Mouse (Mus musculus) myocyte (in vitro differentiated cells): ENCODE data around the gene Ftl1-ps1. TPM values are rescaled to one million over a fixed set of nuclear protein-coding genes. Genes with fewer than 3 reads are reported as not detected.

Source experiments
- H3K27me3 ChIP-seq: one replicate; pipeline ENCODE4 v1.6.1; 2011; ENCODE audit not compliant: control insufficient read depth, insufficient read depth, insufficient read length
- H3K36me3 ChIP-seq: one replicate; pipeline ENCODE4 v1.6.1; 2011; ENCODE audit not compliant: control insufficient read depth, insufficient read depth
- H3K4me2 ChIP-seq: one replicate; pipeline ENCODE4 v1.6.1; 2011; ENCODE audit warnings: low read depth, control low read depth
- H3K4me3 ChIP-seq: one replicate; pipeline ENCODE4 v1.5.1; 2011; ENCODE audit warnings: mild to moderate bottlenecking, control low read depth, moderate library complexity
- H3K79me2 ChIP-seq: one replicate; pipeline ENCODE4 v1.6.1; 2011; ENCODE audit not compliant: control insufficient read depth, insufficient read depth
- H3ac ChIP-seq: one replicate; pipeline ENCODE4 v1.6.1; 2011; ENCODE audit not compliant: control insufficient read depth, insufficient read length
- CEBPB ChIP-seq: IDR thresholded peaks from 2 replicates; pipeline ENCODE4 v1.6.1; 2011; ENCODE audit warnings: mild to moderate bottlenecking, moderate library complexity; ENCODE audit not compliant: poor library complexity, insufficient read depth, severe bottlenecking
- E2F4 ChIP-seq: IDR thresholded peaks from one replicate; pipeline ENCODE4 v1.6.1; 2011; ENCODE audit warnings: mild to moderate bottlenecking, control low read depth, moderate library complexity; ENCODE audit not compliant: insufficient read depth
- MAX ChIP-seq: IDR thresholded peaks from one replicate; pipeline ENCODE4 v1.6.1; 2011; ENCODE audit warnings: low read depth, mild to moderate bottlenecking, control low read depth
- MYOD1 ChIP-seq, 3 experiments: IDR thresholded peaks; one replicate each; pipeline ENCODE4 v1.6.1; 2011; ENCODE audit warnings: control low read depth in 2 of 3, low read depth in 2 of 3, mild to moderate bottlenecking in 2 of 3, moderate library complexity in 1 of 3; ENCODE audit not compliant: insufficient read length in 2 of 3, control insufficient read depth in 1 of 3
- POLR2A ChIP-seq: IDR thresholded peaks from one replicate; pipeline ENCODE4 v1.6.1; 2011; ENCODE audit warnings: low read depth, mild to moderate bottlenecking, control low read depth, moderate library complexity; ENCODE audit not compliant: insufficient read length
- POLR2AphosphoS2 ChIP-seq: IDR thresholded peaks from one replicate; pipeline ENCODE4 v1.6.1; 2011; ENCODE audit warnings: low read depth, control low read depth; ENCODE audit not compliant: insufficient read length
- REST ChIP-seq: IDR thresholded peaks from one replicate; pipeline ENCODE4 v1.6.1; 2011; ENCODE audit warnings: mild to moderate bottlenecking, control low read depth, moderate library complexity; ENCODE audit not compliant: insufficient read depth, insufficient read length
- SRF ChIP-seq: IDR thresholded peaks from one replicate; pipeline ENCODE4 v1.6.1; 2011; ENCODE audit warnings: low read depth; ENCODE audit not compliant: control insufficient read depth, insufficient read length
- TCF12 ChIP-seq: IDR thresholded peaks from one replicate; pipeline ENCODE4 v1.6.1; 2011; ENCODE audit warnings: mild to moderate bottlenecking, control low read depth; ENCODE audit not compliant: poor library complexity, insufficient read depth, severe bottlenecking
- TCF3 ChIP-seq: IDR thresholded peaks from one replicate; pipeline ENCODE4 v1.6.1; 2011; ENCODE audit warnings: low read depth, control low read depth; ENCODE audit not compliant: insufficient read length
- USF1 ChIP-seq: IDR thresholded peaks from one replicate; pipeline ENCODE4 v1.6.1; 2011; ENCODE audit warnings: low read depth, mild to moderate bottlenecking, control low read depth, moderate library complexity
- polyA plus RNA-seq: library from polyadenylated mRNA; unstranded; fragments of >200 nt; fragmentation: generic; extraction: Trizol; gene quantifications from one replicate; pipeline ENCODE4 v1.2.1, GENCODE M21; 2012; ENCODE audit warnings: missing spikeins

Gene Ftl1-ps1
- polyA plus RNA-seq, 1 experiment = 99.2 TPM

DNA sequence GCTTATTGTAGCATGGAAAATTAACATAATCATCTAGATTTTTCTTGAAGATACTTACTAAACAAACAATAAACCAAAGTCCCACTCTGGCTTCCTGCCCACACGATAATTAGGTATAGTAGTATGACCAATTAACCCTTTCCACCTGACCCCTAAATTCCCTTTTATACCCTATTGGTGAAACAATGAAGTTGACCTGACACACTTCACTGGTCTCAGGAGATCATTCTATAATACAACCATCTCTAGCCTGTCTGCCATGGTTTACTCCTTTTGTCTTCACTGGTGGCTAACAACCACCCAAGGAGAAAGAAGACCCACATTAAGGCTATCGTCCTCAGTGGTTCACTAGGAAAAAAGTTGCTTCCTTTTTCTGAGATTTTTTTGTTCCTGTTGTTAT lies 8.3 kb upstream of the Ftl1-ps1 start:
- no peaks in the 10 kb centered on the region for H3K36me3 ChIP-seq
- H3K79me2 ChIP-seq = peaks cover 8% of the 10 kb centered on the region
- no peak for TF ChIP-seq USF1
- TF ChIP-seq POLR2A = no peak
- no peak for TF ChIP-seq MAX
- no peak for TF ChIP-seq POLR2AphosphoS2
- no peak for TF ChIP-seq REST
- TF ChIP-seq SRF = no peak
- TF ChIP-seq TCF12 = no peak
- no peak for TF ChIP-seq TCF3
- TF ChIP-seq E2F4 = no peak
- TF ChIP-seq MYOD1 (IDR thresholded peaks at IDR 0.05; ENCODE audit: control insufficient read depth in 1 of 3, insufficient read length in 2 of 3, low read depth in 2 of 3) = no peak
- TF ChIP-seq CEBPB = no peak
- H3ac ChIP-seq = no peak overlapping the region
- H3K27me3 ChIP-seq = no peaks in the 10 kb centered on the region
- peak overlapping the region; percentile 41 for H3K4me3 ChIP-seq
- no peak overlapping the region for H3K4me2 ChIP-seq

DNA sequence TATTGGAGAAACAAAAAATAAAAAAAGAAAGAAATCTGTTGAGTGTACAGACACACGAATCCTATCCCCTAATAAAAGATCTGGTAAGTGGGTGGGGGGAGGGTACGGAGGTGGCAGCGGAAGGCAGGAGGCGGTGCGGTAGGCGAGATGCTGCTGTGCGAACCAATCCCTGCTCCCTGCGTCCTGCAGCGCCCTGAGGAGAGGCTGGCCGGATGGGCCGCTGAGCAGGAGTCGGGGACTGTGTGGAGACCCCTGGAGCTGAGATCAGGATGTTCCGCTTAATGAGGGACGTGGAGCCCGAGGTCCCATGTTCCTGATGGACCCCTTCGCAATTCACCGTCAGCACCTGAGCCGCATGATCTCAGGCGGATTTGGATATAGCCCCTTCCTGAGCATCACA lies 40.4 kb downstream of the Ftl1-ps1 start:
- H3ac ChIP-seq = no peak overlapping the region
- no peaks in the 10 kb centered on the region for H3K27me3 ChIP-seq
- H3K4me3 ChIP-seq = no peak overlapping the region
- peak; percentile 29 for TF ChIP-seq POLR2AphosphoS2
- TF ChIP-seq MAX = no peak
- H3K36me3 ChIP-seq = no peaks in the 10 kb centered on the region
- no peaks in the 10 kb centered on the region for H3K79me2 ChIP-seq
- no peak overlapping the region for H3K4me2 ChIP-seq

Other genes with a start within 250 kb of the Ftl1-ps1 start
- 28.3 TPM for gene Exoc3, start 191.0 kb upstream of the Ftl1-ps1 start, polyA plus RNA-seq
- gene Ahrr, start 107.4 kb upstream of the Ftl1-ps1 start, polyA plus RNA-seq = 0.19 TPM
- 94.7 TPM for gene Pdcd6, start 82.1 kb upstream of the Ftl1-ps1 start, polyA plus RNA-seq
- 163 TPM for gene Sdha, start 49.4 kb upstream of the Ftl1-ps1 start, polyA plus RNA-seq
- 28.9 TPM for gene Ccdc127, start 49.4 kb upstream of the Ftl1-ps1 start, polyA plus RNA-seq
- 0.24 TPM for gene Lrrc14b, start 35.7 kb upstream of the Ftl1-ps1 start, polyA plus RNA-seq
- 0.28 TPM for gene Zfp72, start 8.9 kb upstream of the Ftl1-ps1 start, polyA plus RNA-seq
- gene Zfp825, start 94.3 kb downstream of the Ftl1-ps1 start, polyA plus RNA-seq = 2.8 TPM
- gene Erap1, start 239.9 kb downstream of the Ftl1-ps1 start, polyA plus RNA-seq = 3.8 TPM